25 mouse cellular contexts compared by ENCODE assay signal in genomic region chr9:89958959-89959358, GRCm38 (mm10). TPM values are rescaled to one million over a fixed set of nuclear protein-coding genes. Genes with fewer than 3 reads are reported as not detected.
DNase-seq lines count a peak whose midpoint lies in the region; ATAC-seq and TF ChIP-seq lines count a peak whose summit lies in the region.
"Had no signal": no experiment of that assay in that cellular context is flagged by ENCODE, and none has a peak within 500 bp of the region (broad histone marks: within the 10 kb centered on the region; RNA-seq: fewer than 3 reads in every experiment).

No protein-coding gene starts in this region.

- no peak overlapping the region for H3K4me2 ChIP-seq in heart, embryonic 11.5 days
- H3K4me2 ChIP-seq: forebrain, embryonic 13.5 days; hindbrain, embryonic 12.5 days; limb, embryonic 15.5 days; lung, embryonic 14.5 days; midbrain, embryonic 12.5 days; neural tube, embryonic 13.5 days had no signal

- H3K36me3 ChIP-seq in heart, embryonic 11.5 days (ENCODE audit: control insufficient read depth, insufficient read depth, low read length), result no peaks in the 10 kb centered on the region
- no peaks in the 10 kb centered on the region for H3K36me3 ChIP-seq in MEL (ENCODE audit: control insufficient read depth in 1 of 2, insufficient read depth in 2 of 2, low read length in 2 of 2)
- H3K36me3 ChIP-seq in limb, embryonic 10.5 days, result no peaks in the 10 kb centered on the region
- H3K36me3 ChIP-seq: hindbrain, embryonic 12.5 days; limb, embryonic 15.5 days; midbrain, embryonic 12.5 days; neural tube, embryonic 13.5 days had no signal

- ATAC-seq in heart, embryonic 11.5 days (replicated peaks; ENCODE audit: insufficient number of reproducible peaks, low FRiP score, low TSS enrichment), result no peak
- ATAC-seq: forebrain, embryonic 13.5 days had no signal

- H3K27ac ChIP-seq in heart, embryonic 11.5 days (ENCODE audit: low read depth, low read length), result no peak overlapping the region
- H3K27ac ChIP-seq in MEL (ENCODE audit: control insufficient read depth, low read depth, low read length), result no peak overlapping the region
- no peak overlapping the region for H3K27ac ChIP-seq in limb, embryonic 10.5 days
- H3K27ac ChIP-seq: forebrain, embryonic 13.5 days; heart, adult 2 months; hindbrain, embryonic 12.5 days; limb, embryonic 15.5 days; midbrain, embryonic 12.5 days; neural tube, embryonic 13.5 days had no signal

- no peak for TF ChIP-seq RAD21 in MEL (IDR thresholded peaks at IDR 0.05; ENCODE audit: low read depth, low read length)

- H3K4me3 ChIP-seq in heart, embryonic 11.5 days (ENCODE audit: low read depth, low read length), result no peak overlapping the region
- H3K4me3 ChIP-seq in MEL (ENCODE audit: control insufficient read depth in 1 of 2, insufficient read depth in 1 of 2, low read depth in 2 of 2, low read length in 2 of 2), result no peak overlapping the region
- no peak overlapping the region for H3K4me3 ChIP-seq in limb, embryonic 10.5 days
- H3K4me3 ChIP-seq: erythroblast, embryonic 14.5 days; forebrain, embryonic 13.5 days; heart, adult 2 months; hindbrain, embryonic 12.5 days; limb, embryonic 15.5 days; midbrain, embryonic 12.5 days; neural tube, embryonic 13.5 days had no signal

- H3K79me2 ChIP-seq in MEL (ENCODE audit: control insufficient read depth, insufficient read depth, low read length, poor library complexity), result no peaks in the 10 kb centered on the region

- TF ChIP-seq CTCF in MEL (IDR thresholded peaks at IDR 0.05 in 2 of 3, conservative IDR thresholded peaks at IDR 0.05 in 1 of 3; ENCODE audit: control insufficient read depth in 1 of 3, insufficient read depth in 1 of 3, low read depth in 2 of 3, low read length in 3 of 3, poor library complexity in 1 of 3, severe bottlenecking in 1 of 3), result no peak

- no peak for TF ChIP-seq POLR2A in MEL (IDR thresholded peaks at IDR 0.05; ENCODE audit: control insufficient read depth in 1 of 2, insufficient read depth in 1 of 2, low read depth in 1 of 2, low read length in 2 of 2, poor library complexity in 1 of 2)

- TF ChIP-seq EP300 in MEL (IDR thresholded peaks at IDR 0.05; ENCODE audit: low read depth in 1 of 2, low read length in 2 of 2), result no peak

- H3K27me3 ChIP-seq in heart, embryonic 11.5 days (ENCODE audit: control insufficient read depth, insufficient read depth, low read length), result no peaks in the 10 kb centered on the region
- no peaks in the 10 kb centered on the region for H3K27me3 ChIP-seq in MEL (ENCODE audit: control insufficient read depth in 1 of 2, insufficient read depth in 2 of 2, low read length in 2 of 2)
- H3K27me3 ChIP-seq in limb, embryonic 10.5 days (ENCODE audit: low read depth, poor library complexity, severe bottlenecking), result no peaks in the 10 kb centered on the region
- H3K27me3 ChIP-seq: CH12.LX; forebrain, embryonic 13.5 days; hindbrain, embryonic 12.5 days; limb, embryonic 15.5 days; midbrain, embryonic 12.5 days; neural tube, embryonic 13.5 days had no signal

- no peaks in the 10 kb centered on the region for H3K4me1 ChIP-seq in heart, embryonic 11.5 days (ENCODE audit: control insufficient read depth, insufficient read depth, low read length)
- H3K4me1 ChIP-seq in MEL (ENCODE audit: control insufficient read depth in 1 of 2, insufficient read depth in 2 of 2, low read length in 2 of 2), result no peaks in the 10 kb centered on the region
- no peaks in the 10 kb centered on the region for H3K4me1 ChIP-seq in limb, embryonic 10.5 days
- H3K4me1 ChIP-seq: forebrain, embryonic 13.5 days; hindbrain, embryonic 12.5 days; limb, embryonic 15.5 days; midbrain, embryonic 12.5 days; neural tube, embryonic 13.5 days had no signal

- DNase-seq in heart, postnatal 4 days, result peak; percentile 1
- peak; percentile 0 for DNase-seq in right cerebral cortex, postnatal 4 days
- no peak for DNase-seq in right cerebral cortex, postnatal 25 days
- peak; percentile 46 for DNase-seq in MEL (ENCODE audit: low read depth, low spot score)
- peak; percentile 21 for DNase-seq in limb, embryonic 10.5 days (ENCODE audit: low spot score)
- DNase-seq in embryo, embryonic 10 days (ENCODE audit: low spot score), result no peak
- no peak for DNase-seq in kidney, postnatal 14 days
- DNase-seq: adrenal gland, adult 2 months; cerebellum, postnatal 36 days; gastrocnemius, postnatal 10 days; kidney, adult 8-10 months; kidney, postnatal 4 days; lung, embryonic 14.5 days; thymus, postnatal 25 days had no signal

- no peak overlapping the region for H3K9ac ChIP-seq in heart, embryonic 11.5 days (ENCODE audit: low read depth, low read length)
- H3K9ac ChIP-seq in MEL (ENCODE audit: control insufficient read depth, low read depth, low read length, poor library complexity, severe bottlenecking), result no peak overlapping the region
- H3K9ac ChIP-seq: forebrain, embryonic 13.5 days; hindbrain, embryonic 12.5 days; limb, embryonic 15.5 days; lung, embryonic 14.5 days; midbrain, embryonic 12.5 days; neural tube, embryonic 13.5 days had no signal

- WGBS in heart, embryonic 11.5 days (ENCODE audit: insufficient replicate concordance), result 77% methylated on average over 2 of the region's 2 CpGs
- WGBS in limb, embryonic 10.5 days, result 83% methylated on average over 2 of the region's 2 CpGs

- H3K9me3 ChIP-seq in heart, embryonic 11.5 days (replicated peaks; ENCODE audit: control insufficient read depth, low read length), result no peaks in the 10 kb centered on the region
- H3K9me3 ChIP-seq in MEL (replicated peaks; ENCODE audit: insufficient read depth, low read length), result no peaks in the 10 kb centered on the region
- H3K9me3 ChIP-seq in limb, embryonic 10.5 days (replicated peaks), result no peaks in the 10 kb centered on the region
- H3K9me3 ChIP-seq: forebrain, embryonic 13.5 days; hindbrain, embryonic 12.5 days; limb, embryonic 15.5 days; midbrain, embryonic 12.5 days; neural tube, embryonic 13.5 days had no signal

TF ChIP-seq in MEL, 35 proteins besides CTCF, POLR2A, EP300 and RAD21:
- no peak for TF ChIP-seq MAZ (IDR thresholded peaks at IDR 0.05; ENCODE audit: low read depth, low read length)
- no peak for TF ChIP-seq HCFC1 (IDR thresholded peaks at IDR 0.05; ENCODE audit: low read depth, low read length)
- TF ChIP-seq MAFK (IDR thresholded peaks at IDR 0.05; ENCODE audit: borderline replicate concordance, low read depth, low read length), result no peak
- TF ChIP-seq ZMIZ1 (IDR thresholded peaks at IDR 0.05; ENCODE audit: low read depth, low read length), result no peak
- TF ChIP-seq MAX (IDR thresholded peaks at IDR 0.05; ENCODE audit: low read length), result no peak
- no peak for TF ChIP-seq ZKSCAN1 (IDR thresholded peaks at IDR 0.05; ENCODE audit: low read depth, low read length)
- no peak for TF ChIP-seq ZNF384 (IDR thresholded peaks at IDR 0.05; ENCODE audit: low read depth, low read length)
- TF ChIP-seq ETS1 (IDR thresholded peaks at IDR 0.05; ENCODE audit: low read depth, low read length), result no peak
- no peak for TF ChIP-seq TAL1 (IDR thresholded peaks at IDR 0.05; ENCODE audit: low read length)
- no peak for TF ChIP-seq MYC (IDR thresholded peaks at IDR 0.05; ENCODE audit: low read depth, low read length)
- no peak for TF ChIP-seq NRF1 (IDR thresholded peaks at IDR 0.05; ENCODE audit: insufficient read depth, low read depth, low read length, poor library complexity, severe bottlenecking)
- no peak for TF ChIP-seq POLR2AphosphoS2 (IDR thresholded peaks at IDR 0.05; ENCODE audit: low read length)
- TF ChIP-seq USF2 (IDR thresholded peaks at IDR 0.05; ENCODE audit: borderline replicate concordance in 1 of 2, insufficient read depth in 1 of 2, low read depth in 1 of 2, low read length in 2 of 2), result no peak
- TF ChIP-seq JUND (IDR thresholded peaks at IDR 0.05; ENCODE audit: low read depth, low read length), result no peak
- no peak for TF ChIP-seq SIN3A (IDR thresholded peaks at IDR 0.05; ENCODE audit: low read length)
- no peak for TF ChIP-seq MYB (IDR thresholded peaks at IDR 0.05; ENCODE audit: low read depth, low read length)
- TF ChIP-seq ZC3H11A (IDR thresholded peaks at IDR 0.05; ENCODE audit: low read depth, low read length), result no peak
- TF ChIP-seq MXI1 (IDR thresholded peaks at IDR 0.05; ENCODE audit: low read depth, low read length), result no peak
- no peak for TF ChIP-seq RCOR1 (IDR thresholded peaks at IDR 0.05; ENCODE audit: low read depth, low read length)
TF ChIP-seq in MEL: peak in this region for 0.

RNA-seq across cellular contexts. Expression of gene Rasgrf1, which starts 49.3 kb away (rescaled TPM):
- total RNA-seq in heart, postnatal 4 days (2021), result not detected
- 0.10 and 0.19 TPM in 2 replicates for polyA plus RNA-seq in heart, embryonic 11.5 days (2014; fragmentation: Nextera tagmentation; extraction: Ambion mirVana)
- total RNA-seq in MEL (2012; rRNA removed), result not detected in 2 replicates
- polyA plus RNA-seq in MEL (2012; ENCODE audit: insufficient read depth in 1 of 2, insufficient read length in 2 of 2, low read depth in 1 of 2, low replicate concordance in 2 of 2, missing spikeins in 1 of 2), result not detected
- polyA plus RNA-seq in limb, embryonic 10.5 days (2016; fragmentation: Nextera tagmentation; extraction: Ambion mirVana), result 0.16 TPM in 1 of 2 replicates, not detected in the other
- total RNA-seq: CH12.LX; heart, adult 2 months had no signal
- polyA plus RNA-seq: embryonic facial prominence, embryonic 11.5 days; erythroblast, embryonic 14.5 days; heart, adult 2 months; heart, postnatal 0 days had no signal

Comparison
In these comparisons a context has a peak if more than half of its experiments do, and no peak if none do; other contexts are left out.
1. DNase-seq: peak in heart, postnatal 4 days (single experiment), right cerebral cortex, postnatal 4 days (single experiment), MEL (single experiment) and limb, embryonic 10.5 days (single experiment); none in right cerebral cortex, postnatal 25 days (single experiment), embryo, embryonic 10 days (single experiment) and kidney, postnatal 14 days (single experiment).